Mouse (Mus musculus): Measurements from ENCODE around the gene Elmo2.

DNA sequence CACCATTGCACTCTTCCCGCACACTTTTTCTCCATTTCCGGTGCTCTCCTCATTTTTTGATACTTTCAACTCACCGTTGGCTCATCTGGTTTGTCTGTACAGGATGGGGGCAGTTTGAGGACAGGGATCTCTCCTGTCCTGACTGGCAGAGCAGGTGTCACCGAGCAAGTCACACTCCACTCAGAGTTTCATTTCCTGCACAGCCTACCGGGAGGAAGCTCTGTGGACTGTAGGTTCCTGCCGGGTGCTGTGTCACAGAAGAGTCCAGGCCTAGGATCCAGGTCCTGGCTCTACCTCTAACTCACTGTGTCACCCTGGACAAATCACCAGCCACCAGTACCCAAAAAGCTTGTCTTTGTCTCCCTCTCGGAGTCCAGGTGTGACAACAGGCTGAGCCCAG lies 84.5 kb downstream of the Elmo2 start:
- TF ChIP-seq POLR2A (IDR thresholded peaks at IDR 0.05; ENCODE audit: insufficient read depth, low read length) (no peak), CTCF (IDR thresholded peaks at IDR 0.05; ENCODE audit: low read depth, low read length) (no peak), EP300 (IDR thresholded peaks at IDR 0.05; ENCODE audit: insufficient read depth, low read depth, low read length) (no peak)

Data from ES-Bruce4 (cell line).